Mouse (Mus musculus): ENCODE data around the gene Gm28308. TPM values are rescaled to one million over a fixed set of nuclear protein-coding genes. Genes with fewer than 3 reads are reported as not detected.

Gene Gm28308
- polyA plus RNA-seq, 1 experiment from 2014 or later, result not detected

DNA sequence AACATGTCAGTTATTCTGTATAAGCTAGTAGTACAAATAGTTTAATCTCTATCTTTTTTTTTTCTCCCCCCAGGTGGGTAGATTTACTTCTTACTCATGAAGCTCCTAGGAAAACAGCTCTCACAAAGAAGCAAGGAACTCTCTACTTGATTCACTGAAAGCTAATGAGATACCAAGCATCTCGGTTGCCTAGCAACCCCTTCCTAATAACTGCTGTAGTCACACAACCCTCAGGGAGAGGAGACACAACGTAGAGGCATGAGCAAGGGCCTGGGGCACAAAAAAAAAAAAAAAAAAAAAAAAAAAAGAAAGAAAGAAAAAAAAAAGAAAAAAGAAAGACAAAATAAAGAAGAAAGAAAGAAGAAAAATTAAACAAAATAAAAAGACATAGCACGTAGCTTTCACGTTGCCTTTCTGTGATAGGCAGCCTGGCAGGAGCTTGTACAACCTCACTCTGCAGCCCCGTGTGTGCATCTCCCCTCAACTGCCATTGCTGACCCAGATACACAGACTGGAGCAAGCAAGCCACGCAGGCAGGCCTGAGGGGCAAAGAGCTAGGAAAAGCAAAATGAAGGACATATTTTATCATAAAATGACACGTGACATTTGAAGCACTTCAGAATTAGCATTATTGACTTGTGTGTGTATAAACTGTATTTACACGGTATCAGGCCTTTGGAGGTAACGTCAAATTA lies 75.2 kb downstream of the Gm28308 start:
- H3K4me1 ChIP-seq (ENCODE audit: control insufficient read depth, insufficient read depth, low read depth, low read length), result peaks cover 2% of the 10 kb centered on the region; the same call in 1 of the 2 replicates
- WGBS, result 44% methylated on average over 9 of the region's 9 CpGs
- no peak overlapping the region for H3K9ac ChIP-seq (ENCODE audit: low read depth, low read length)
- ATAC-seq, result no peak
- H3K9me3 ChIP-seq (ENCODE audit: control insufficient read depth, low read length), result no peaks in the 10 kb centered on the region
- H3K27me3 ChIP-seq (replicated peaks; ENCODE audit: control insufficient read depth, insufficient read depth, low read length), result no peaks in the 10 kb centered on the region
- H3K27ac ChIP-seq (ENCODE audit: low read depth, low read length), result no peak overlapping the region
- H3K4me3 ChIP-seq (ENCODE audit: low read length), result no peak overlapping the region
- H3K36me3 ChIP-seq (ENCODE audit: control insufficient read depth, insufficient read depth, low read length), result no peaks in the 10 kb centered on the region
- no peak overlapping the region for H3K4me2 ChIP-seq (ENCODE audit: low read length)

GRCm38 (mm10) chr6:52123673-52124072 lies 89.5 kb downstream of the Gm28308 start:
- H3K27ac ChIP-seq (ENCODE audit: low read depth, low read length), result no peak overlapping the region
- 87% methylated on average over 4 of the region's 4 CpGs for WGBS
- H3K4me3 ChIP-seq (ENCODE audit: low read length), result no peak overlapping the region
- H3K9me3 ChIP-seq (ENCODE audit: control insufficient read depth, low read length), result no peaks in the 10 kb centered on the region
- no peaks in the 10 kb centered on the region for H3K36me3 ChIP-seq (ENCODE audit: control insufficient read depth, insufficient read depth, low read length)
- H3K9ac ChIP-seq (ENCODE audit: low read depth, low read length), result no peak overlapping the region
- H3K4me1 ChIP-seq (ENCODE audit: control insufficient read depth, insufficient read depth, low read depth, low read length), result peaks cover 3% of the 10 kb centered on the region
- H3K4me2 ChIP-seq (ENCODE audit: low read length), result no peak overlapping the region
- H3K27me3 ChIP-seq (replicated peaks; ENCODE audit: control insufficient read depth, insufficient read depth, low read length), result no peaks in the 10 kb centered on the region
- no peak for ATAC-seq

DNA sequence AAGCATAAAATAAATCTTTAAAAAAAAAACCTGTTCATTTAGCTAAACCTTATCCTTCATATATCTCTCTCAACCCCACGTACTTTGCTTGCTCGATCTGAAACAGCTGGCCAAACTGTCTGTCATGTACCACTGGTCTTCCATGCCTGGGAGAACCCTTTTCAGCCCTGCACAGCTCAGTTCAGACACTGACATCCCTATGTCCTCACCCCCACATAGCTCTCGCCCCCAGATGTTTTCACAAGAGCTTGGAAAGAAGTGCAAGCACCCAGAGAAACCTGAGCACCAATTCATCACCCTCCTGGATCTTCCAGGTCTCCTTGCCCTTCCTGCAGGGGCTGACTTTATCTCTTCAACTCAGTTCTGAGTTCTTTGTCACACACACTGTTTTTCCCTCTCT lies 92.0 kb downstream of the Gm28308 start:
- no peaks in the 10 kb centered on the region for H3K27me3 ChIP-seq (replicated peaks; ENCODE audit: control insufficient read depth, insufficient read depth, low read length)
- peaks cover 3% of the 10 kb centered on the region for H3K4me1 ChIP-seq (ENCODE audit: control insufficient read depth, insufficient read depth, low read depth, low read length)
- no peak overlapping the region for H3K4me2 ChIP-seq (ENCODE audit: low read length)
- no peak overlapping the region for H3K9ac ChIP-seq (ENCODE audit: low read depth, low read length)
- WGBS, result 61% methylated on average over 3 of the region's 3 CpGs
- H3K36me3 ChIP-seq (ENCODE audit: control insufficient read depth, insufficient read depth, low read length), result no peaks in the 10 kb centered on the region
- H3K9me3 ChIP-seq (ENCODE audit: control insufficient read depth, low read length), result no peaks in the 10 kb centered on the region
- H3K4me3 ChIP-seq (ENCODE audit: low read length), result no peak overlapping the region
- no peak for ATAC-seq
- H3K27ac ChIP-seq (ENCODE audit: low read depth, low read length), result no peak overlapping the region

GRCm38 (mm10) chr6:52118903-52119635 lies 94.1 kb downstream of the Gm28308 start:
- ATAC-seq, result peak; percentile 88
- Histone ChIP-seq H3K36me3 (ENCODE audit: control insufficient read depth, insufficient read depth, low read length) (no peaks in the 10 kb centered on the region), H3K4me1 (ENCODE audit: control insufficient read depth, insufficient read depth, low read depth, low read length) (peaks cover 3% of the 10 kb centered on the region), H3K27me3 (replicated peaks; ENCODE audit: control insufficient read depth, insufficient read depth, low read length) (no peaks in the 10 kb centered on the region), H3K27ac (ENCODE audit: low read depth, low read length) (peak overlapping the region; percentile 44; the same call in 1 of the 2 replicates), H3K4me2 (ENCODE audit: low read length) (no peak overlapping the region), H3K9me3 (ENCODE audit: control insufficient read depth, low read length) (no peaks in the 10 kb centered on the region), H3K4me3 (ENCODE audit: low read length) (no peak overlapping the region), H3K9ac (ENCODE audit: low read depth, low read length) (no peak overlapping the region)
- WGBS, result 14% methylated on average over 6 of the region's 6 CpGs

DNA sequence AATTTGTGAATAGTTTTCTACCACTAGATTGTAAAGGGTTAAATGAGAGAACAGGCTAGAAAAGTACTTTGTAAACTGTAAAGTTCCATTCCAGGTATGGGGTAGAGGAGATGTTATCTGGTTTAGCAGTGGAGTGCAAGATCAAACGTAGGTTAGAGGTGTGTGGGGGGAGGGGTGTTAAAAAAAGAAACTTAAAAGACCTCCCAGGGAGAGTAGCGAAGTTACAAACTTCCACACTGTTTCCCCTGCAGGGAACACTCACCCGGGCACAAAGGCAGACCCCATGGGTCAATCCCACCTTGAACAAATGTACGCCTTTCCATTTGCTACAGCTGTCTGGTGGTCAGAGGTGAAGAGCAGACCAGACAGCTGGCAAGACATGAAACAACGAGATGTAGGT lies 97.2 kb downstream of the Gm28308 start:
- Histone ChIP-seq H3K9me3 (ENCODE audit: control insufficient read depth, low read length) (no peaks in the 10 kb centered on the region), H3K4me1 (ENCODE audit: control insufficient read depth, insufficient read depth, low read depth, low read length) (peaks cover 3% of the 10 kb centered on the region), H3K9ac (ENCODE audit: low read depth, low read length) (no peak overlapping the region), H3K27ac (ENCODE audit: low read depth, low read length) (no peak overlapping the region), H3K36me3 (ENCODE audit: control insufficient read depth, insufficient read depth, low read length) (no peaks in the 10 kb centered on the region), H3K4me3 (ENCODE audit: low read length) (no peak overlapping the region), H3K27me3 (replicated peaks; ENCODE audit: control insufficient read depth, insufficient read depth, low read length) (no peaks in the 10 kb centered on the region), H3K4me2 (ENCODE audit: low read length) (no peak overlapping the region)
- no peak for ATAC-seq
- WGBS, result 23% methylated on average over 5 of the region's 5 CpGs

MicroRNA genes within 50 kb of the gene (microRNA counts, 519-probe panel; counts per million panel counts)
- 1,419 counts per million, percentile 12 among the panel's probes with 10 or more counts for microRNA mmu-miR-196b

Small RNA genes within 50 kb of the gene (microRNA-seq; reads per million reads assigned to microRNA genes)
- 179 reads per million, percentile 57 among the genes with 10 or more reads in this experiment for gene Mir196b

Other genes with a start within 250 kb of the Gm28308 start
- 23.8 and 30.3 TPM in 2 replicates for gene Skap2, start 200.8 kb downstream of the Gm28308 start, polyA plus RNA-seq (2015; fragmentation: Nextera tagmentation; extraction: Ambion mirVana)
- gene Hoxa1, start 55.0 kb downstream of the Gm28308 start, polyA plus RNA-seq (2015; fragmentation: Nextera tagmentation; extraction: Ambion mirVana), result 1.8 and 2.0 TPM in 2 replicates
- 20.3 and 22.5 TPM in 2 replicates for gene Hoxa2, start 48.5 kb downstream of the Gm28308 start, polyA plus RNA-seq (2015; fragmentation: Nextera tagmentation; extraction: Ambion mirVana)
- gene 5730596B20Rik, start 35.8 kb downstream of the Gm28308 start, polyA plus RNA-seq (2015; fragmentation: Nextera tagmentation; extraction: Ambion mirVana), result 3.4 and 3.6 TPM in 2 replicates
- gene Hoxa4, start 21.6 kb downstream of the Gm28308 start, polyA plus RNA-seq (2015; fragmentation: Nextera tagmentation; extraction: Ambion mirVana), result 5.6 and 8.8 TPM in 2 replicates
- 85.9 and 106 TPM in 2 replicates for gene Hoxa5, start 8.8 kb downstream of the Gm28308 start, polyA plus RNA-seq (2015; fragmentation: Nextera tagmentation; extraction: Ambion mirVana)
- gene Hoxa6, start 4.6 kb downstream of the Gm28308 start, polyA plus RNA-seq (2015; fragmentation: Nextera tagmentation; extraction: Ambion mirVana), result 9.4 and 9.9 TPM in 2 replicates
- 12.9 and 13.9 TPM in 2 replicates for gene Hoxa3, start within 50 bp of the Gm28308 start, polyA plus RNA-seq (2015; fragmentation: Nextera tagmentation; extraction: Ambion mirVana)
- gene Hoxa7, start 8.5 kb upstream of the Gm28308 start, polyA plus RNA-seq (2015; fragmentation: Nextera tagmentation; extraction: Ambion mirVana), result 9.0 and 21.1 TPM in 2 replicates
- gene Hoxa9, start 17.8 kb upstream of the Gm28308 start, polyA plus RNA-seq (2015; fragmentation: Nextera tagmentation; extraction: Ambion mirVana), result 0.48 and 2.4 TPM in 2 replicates
- 0.70 TPM in 1 of 2 replicates, not detected in the other for gene Hoxa10, start 27.5 kb upstream of the Gm28308 start, polyA plus RNA-seq (2015; fragmentation: Nextera tagmentation; extraction: Ambion mirVana)
- not detected in 2 replicates for gene Hoxa11, start 32.5 kb upstream of the Gm28308 start, polyA plus RNA-seq (2015; fragmentation: Nextera tagmentation; extraction: Ambion mirVana)
- not detected in 2 replicates for gene Hoxa13, start 47.5 kb upstream of the Gm28308 start, polyA plus RNA-seq (2015; fragmentation: Nextera tagmentation; extraction: Ambion mirVana)
- gene Evx1, start 100.2 kb upstream of the Gm28308 start, polyA plus RNA-seq (2015; fragmentation: Nextera tagmentation; extraction: Ambion mirVana), result 1.1 and 1.5 TPM in 2 replicates

All from hindbrain, embryonic 16.5 days (tissue).